Mouse (Mus musculus): ENCODE results near the gene Nqo2.

Nqo2 gene

DNA sequence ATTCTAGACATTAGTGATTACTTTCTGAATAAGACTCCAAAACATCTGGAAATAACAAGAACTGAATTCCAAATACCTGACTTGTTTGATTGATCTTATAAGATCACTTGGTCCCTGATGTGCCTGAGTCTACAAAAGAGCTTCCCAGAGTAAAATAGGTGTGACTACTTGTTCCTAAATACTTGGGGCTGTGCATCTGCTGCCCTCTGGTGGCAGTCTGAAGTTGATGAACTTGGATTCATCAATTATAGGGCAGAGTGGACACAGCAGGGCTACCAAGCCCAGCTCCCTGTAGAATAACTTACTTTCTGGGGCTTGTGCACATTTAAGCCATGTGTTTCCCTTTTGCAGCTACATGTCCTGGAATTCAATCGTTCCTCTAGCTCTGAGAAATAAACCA is 30.7 kb downstream of the Nqo2 start:
- DNase-seq (ENCODE audit: low spot score): peak; percentile 56

DNA sequence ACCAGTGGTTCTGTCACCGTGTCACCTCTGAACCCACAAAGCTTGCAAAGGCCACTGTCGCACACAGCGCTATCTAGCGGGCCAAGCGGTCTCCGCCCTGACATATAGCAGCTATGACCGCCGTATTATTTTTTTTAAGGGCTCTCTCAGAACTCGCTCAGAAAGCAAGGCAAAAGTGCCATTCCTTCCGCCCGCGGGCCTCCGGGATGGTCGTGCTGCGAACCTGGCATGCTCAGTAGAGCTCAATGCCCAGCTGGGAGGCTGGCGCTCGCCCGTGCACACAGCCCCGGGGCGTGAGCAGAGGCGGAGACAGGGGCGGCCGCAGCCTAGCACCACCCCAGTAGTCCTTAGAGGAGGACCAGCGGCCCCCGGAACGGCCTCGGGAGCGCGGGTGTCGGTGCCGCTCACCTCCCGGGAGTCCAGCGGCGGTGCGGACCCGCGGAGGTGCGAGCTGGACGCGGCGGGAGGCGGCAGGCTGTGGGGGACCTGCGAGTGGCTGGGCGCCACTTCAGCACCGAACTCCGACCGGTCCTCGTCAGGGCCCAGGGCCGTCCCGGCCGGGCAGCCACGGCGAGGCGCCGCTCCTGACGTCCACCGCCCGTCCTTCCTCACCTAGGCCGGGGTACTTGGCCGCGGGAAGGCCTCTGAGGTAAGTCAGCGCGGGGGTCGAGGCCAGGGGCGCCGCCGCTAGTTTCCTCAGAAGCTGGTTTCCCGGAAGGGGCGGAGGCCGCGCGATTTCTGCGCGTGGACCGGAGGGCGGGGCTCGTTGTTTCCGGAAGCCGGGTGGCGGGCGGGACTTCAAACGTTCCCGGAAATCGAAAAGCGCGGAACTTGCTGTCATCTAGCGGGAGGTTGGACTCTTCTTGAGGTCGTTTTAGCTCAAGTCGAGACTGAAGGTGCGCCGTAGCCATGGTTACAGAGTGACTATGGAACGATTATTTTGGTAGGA is 37.8 kb downstream of the Nqo2 start, which contains the start of the genes Ripk1 and Serpinb6a:
Gene Ripk1 (plus strand): TSS at position 306 of the 949 bp plus-strand sequence.
Gene Serpinb6a (minus strand): TSS at position 737 of the 949 bp plus-strand sequence.
- peak; percentile 94 for DNase-seq (ENCODE audit: low spot score)

DNA sequence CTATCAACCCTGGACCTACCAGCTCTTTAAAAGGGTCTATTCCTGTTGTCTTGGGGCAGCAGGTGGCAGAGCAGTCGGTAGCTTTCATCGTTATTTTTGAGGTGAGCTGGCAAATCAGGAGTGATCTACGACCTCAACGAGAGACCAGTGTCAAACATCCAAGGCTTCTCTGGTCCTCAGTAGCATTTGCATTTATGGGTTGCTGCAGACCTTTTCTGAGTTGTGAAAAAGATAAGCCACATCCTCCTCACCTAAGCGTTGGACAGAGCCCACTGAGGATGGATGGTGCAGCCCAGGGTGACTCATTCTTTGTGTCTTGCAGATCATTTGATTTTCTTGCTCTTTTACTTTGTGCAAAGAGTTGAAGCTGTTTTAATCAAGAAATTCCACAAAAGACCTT is 38.6 kb downstream of the Nqo2 start:
- no peak for DNase-seq (ENCODE audit: low spot score)

DNA sequence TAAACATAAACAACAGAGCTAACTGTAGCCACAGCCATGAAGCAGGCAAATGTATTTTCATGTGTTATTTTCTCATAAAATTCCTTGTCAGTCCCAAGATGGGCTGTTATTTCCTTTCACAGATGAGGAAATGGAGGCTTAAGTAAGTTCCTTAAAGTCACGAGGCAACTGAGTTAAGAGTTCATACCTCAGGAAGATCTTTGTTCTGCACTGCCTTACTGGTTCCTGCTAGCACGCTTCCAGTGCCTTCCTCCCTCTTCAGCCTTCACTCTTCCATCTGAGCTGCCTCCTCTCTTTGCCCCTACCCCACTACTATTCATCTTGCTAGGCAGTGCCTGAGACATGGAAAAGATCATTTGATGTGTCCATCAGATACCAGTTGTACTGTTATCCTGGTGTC is 42.7 kb downstream of the Nqo2 start:
- DNase-seq (ENCODE audit: low spot score): no peak

DNA sequence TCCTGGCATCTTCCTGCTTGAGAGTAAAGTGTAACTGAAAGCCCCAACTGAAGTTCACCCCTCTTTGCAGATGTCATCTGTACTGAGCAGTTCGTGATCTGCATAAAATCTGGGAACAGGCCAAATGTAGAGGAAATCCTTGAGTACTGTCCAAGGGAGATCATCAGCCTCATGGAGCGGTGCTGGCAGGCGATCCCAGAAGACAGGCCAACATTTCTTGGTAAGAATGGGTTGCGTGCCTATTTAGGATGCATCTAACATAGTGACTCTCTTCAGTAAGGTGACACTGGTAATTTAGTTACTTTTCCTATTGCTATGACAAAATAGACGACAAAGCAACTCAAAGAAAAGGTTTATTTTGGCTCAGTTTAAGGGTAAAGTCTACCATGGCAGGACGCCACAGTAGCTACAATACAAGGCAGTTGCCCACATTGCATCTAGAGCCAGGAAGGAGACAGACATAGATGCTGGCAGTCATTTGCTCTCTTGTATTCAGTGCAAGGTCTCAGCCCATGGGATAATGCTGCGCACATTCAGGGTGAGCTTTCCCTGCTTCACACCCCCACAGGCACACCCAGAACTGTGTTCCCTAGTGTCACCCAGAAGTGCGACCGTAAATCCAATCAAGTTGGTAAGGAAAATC is 52.6 kb downstream of the Nqo2 start:
- DNase-seq (ENCODE audit: low spot score): no peak

DNA sequence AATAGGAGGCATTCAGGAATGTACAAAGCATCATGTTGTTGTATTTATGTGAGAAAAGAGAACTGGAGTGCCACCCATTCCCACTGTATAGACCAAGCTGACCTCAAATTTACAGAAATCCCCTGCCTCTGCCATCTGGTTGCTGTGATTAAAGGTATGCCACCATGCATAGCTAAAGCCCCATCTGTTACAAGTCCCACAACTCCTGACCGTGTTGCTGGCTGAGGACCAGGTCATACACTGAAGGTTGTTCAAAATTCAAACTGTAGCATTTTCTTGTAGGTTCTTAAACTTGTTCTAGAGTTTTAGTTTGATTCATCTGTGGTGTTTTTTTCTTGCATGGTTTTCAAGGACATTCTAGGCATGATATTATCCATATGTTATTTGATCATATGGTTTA is 54.0 kb downstream of the Nqo2 start:
- DNase-seq (ENCODE audit: low spot score): no peak

DNA sequence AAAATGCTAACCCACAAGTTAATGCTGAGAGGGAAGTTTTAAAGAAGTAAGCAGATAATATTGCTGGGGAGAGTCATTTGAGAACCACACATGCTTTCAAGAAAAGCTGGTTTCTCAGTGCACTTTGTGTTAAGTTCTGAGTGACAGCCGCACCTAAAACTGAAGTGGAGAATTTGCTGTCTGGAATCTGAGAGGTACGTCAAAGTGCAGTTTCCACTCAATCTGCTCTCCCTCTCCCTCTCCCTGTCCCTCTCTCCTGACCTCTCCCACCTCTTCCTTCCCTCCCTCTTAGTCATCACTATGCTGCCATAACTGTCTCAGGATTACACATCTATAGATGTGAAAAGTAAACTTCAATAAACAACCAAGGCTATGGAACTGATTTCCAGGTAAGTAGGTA is 57.5 kb downstream of the Nqo2 start:
- DNase-seq (ENCODE audit: low spot score): no peak

DNA sequence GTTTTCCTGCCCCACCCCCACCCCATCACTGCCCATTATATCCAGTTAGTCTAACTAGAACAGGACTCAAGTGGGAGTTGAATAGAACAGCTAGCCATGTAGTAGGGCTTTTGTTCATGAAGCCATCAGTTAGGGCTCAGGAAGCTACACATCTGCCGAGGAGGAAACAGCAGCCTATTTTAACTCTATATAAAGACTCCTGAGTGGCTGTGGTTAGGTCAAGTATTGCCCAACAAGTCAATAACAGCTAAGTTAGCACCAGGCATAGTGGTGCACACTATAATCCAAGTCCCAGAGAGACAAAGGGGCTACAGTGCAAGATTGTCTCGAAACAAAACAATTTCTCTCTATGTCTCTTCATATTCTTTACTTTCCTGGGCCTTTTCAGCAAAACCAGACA is 67.6 kb downstream of the Nqo2 start:
- no peak for DNase-seq (ENCODE audit: low spot score)

DNA sequence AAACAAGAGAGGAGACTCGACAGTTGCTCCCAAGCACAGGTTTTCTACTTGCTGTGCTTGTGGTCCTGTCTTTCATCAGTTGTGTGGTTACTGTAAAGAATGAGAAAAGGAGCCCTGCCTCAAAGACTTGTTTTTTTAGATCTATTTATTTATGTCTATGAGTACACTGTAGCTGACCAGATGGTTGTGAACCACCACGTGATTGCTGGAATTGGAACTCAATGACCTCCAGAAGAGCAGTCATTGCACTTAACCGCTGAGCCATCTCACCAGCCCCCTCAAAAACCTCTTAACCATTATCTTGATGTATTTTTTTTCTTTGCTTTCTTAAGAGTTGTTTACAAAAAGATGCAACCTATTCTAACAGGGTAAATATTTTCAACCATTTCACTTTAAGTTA is 70.9 kb downstream of the Nqo2 start:
- DNase-seq (ENCODE audit: low spot score): no peak

DNA sequence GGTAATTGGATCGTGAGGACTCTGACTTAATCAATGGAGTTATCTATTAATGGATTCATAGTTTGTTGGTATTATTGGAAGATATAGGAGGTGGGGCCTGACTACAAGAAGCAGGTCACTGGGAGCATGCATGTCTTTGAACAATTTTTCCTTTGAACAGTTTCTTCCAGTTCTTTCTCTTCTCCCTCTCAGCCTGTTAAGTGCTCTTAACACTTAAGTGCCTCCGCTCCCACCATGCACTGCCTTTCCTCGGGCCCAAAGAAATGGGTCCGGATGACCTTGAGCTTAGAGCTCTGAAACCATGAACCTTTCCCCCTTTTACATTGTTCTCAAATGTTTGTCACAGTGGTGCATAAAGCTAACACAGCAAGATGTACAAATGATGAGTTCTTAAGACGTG is 72.2 kb downstream of the Nqo2 start:
- DNase-seq (ENCODE audit: low spot score): no peak

DNA sequence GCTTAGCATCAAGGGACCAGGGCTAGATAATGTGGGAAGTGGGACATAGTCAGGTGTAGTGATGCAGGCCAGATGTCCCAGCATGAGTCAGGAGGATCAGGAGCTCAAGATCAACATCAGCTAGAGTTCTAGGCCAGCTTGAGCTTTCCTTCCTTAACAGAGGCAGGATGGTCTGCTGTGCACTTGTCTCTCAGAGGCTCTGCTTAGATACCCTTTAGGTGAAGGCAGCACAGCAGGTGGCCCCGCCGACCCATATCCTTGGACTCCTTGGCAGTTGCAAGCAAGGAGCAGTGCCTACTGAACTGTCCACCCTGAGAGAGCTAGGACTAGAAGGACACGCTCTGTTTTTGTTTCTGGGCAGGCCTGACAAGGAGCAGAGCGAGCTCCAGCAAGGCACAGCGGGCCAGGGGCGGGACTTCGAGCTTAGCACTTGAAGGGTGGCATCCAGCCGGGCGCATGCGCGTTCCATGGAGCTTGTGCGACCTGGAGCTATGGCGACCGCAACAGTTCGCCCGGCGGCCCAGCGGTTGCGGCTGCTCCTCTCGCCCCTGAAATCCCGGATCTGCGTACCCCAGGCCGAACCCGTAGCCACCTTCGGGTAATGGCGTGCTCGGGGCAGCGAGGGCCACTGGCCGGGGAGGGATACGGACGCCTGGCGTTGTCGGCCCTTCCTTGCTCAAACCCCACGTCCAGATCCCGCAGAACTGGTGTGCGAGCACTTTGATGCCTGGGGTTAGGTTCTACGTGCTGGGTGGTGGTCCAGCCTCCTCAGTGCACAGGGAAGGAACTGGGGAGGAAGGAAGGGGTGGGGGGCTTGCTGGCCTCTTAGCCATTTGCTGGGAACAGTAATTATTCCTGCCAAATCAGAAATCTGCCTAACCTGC is 72.9 kb downstream of the Nqo2 start, which contains the start of gene Bphl:
Gene Bphl (plus strand): TSS at position 426 of the 884 bp plus-strand sequence.
- DNase-seq (ENCODE audit: low spot score): peak; percentile 89

DNA sequence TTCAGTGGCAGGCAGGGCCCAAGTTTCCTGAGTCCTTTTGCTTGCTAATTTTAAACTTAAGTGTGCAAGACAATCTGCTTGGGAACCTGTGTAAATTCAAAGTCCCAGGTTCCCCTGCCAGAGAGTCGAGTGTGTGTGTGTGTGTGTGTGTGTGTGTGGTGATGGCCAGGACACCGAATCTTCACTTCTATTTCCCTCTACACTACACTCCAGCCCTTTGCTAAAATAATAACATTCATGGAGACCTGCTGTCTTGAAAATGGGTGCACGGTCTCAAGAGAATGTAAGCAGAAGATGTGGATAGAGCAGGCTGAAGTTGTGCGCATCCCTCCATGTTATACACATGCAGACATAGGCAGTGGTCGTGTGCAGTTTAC is 73.6 kb downstream of the Nqo2 start:
- no peak for DNase-seq (ENCODE audit: low spot score)

Measured in T-cell, adult 2 months (primary cell).